ENCODE assay signal across 9 mouse cellular contexts in the genomic region with DNA sequence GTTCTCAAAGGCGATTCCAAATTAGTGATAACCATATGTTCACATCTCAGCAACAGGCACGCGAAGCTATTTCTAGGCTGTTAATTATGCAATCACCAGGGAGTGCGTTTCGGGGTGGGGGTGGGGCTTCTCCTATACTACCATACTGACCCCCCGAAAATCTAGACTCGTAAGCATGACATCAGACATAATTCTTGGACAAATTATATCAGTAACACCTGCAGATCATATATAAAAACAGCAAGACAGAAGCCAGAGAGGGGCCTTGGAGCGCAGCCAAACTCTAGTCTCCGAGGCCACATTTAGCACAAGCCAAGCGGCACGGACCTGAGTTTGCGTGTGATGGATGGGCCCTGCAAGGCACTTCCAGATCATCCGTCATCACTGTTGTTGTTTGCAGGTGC.
DNase-seq lines count a peak whose midpoint lies in the region; ATAC-seq lines count a peak whose summit lies in the region.
"Had no signal": no experiment of that assay in that cellular context is flagged by ENCODE, and none has a peak within 500 bp of the region (broad histone marks: within the 10 kb centered on the region; RNA-seq: fewer than 3 reads in every experiment).

No protein-coding gene starts in this region.

- peak overlapping the region; percentile 51; the same call in 1 of the 2 replicates for H3K27ac ChIP-seq in forebrain, embryonic 15.5 days (replicated peaks)
- no peak overlapping the region for H3K27ac ChIP-seq in forebrain, embryonic 12.5 days
- H3K27ac ChIP-seq: liver, embryonic 13.5 days had no signal

- peak; percentile 75 for ATAC-seq in forebrain, embryonic 15.5 days (replicated peaks)
- ATAC-seq in forebrain, embryonic 12.5 days (ENCODE audit: low FRiP score) = no peak
- ATAC-seq in common myeloid progenitor, adult 5-6 weeks (replicated peaks; ENCODE audit: low read depth, poor library complexity, severe bottlenecking) = peak; percentile 56; the same call in 1 of the 2 replicates
- no peak for ATAC-seq in erythroid progenitor cell, adult 5-6 weeks (replicated peaks; ENCODE audit: low FRiP score, poor library complexity, severe bottlenecking)

- no peaks in the 10 kb centered on the region for H3K27me3 ChIP-seq in forebrain, embryonic 15.5 days
- no peaks in the 10 kb centered on the region for H3K27me3 ChIP-seq in forebrain, embryonic 12.5 days
- H3K27me3 ChIP-seq: liver, embryonic 13.5 days had no signal

- H3K9me3 ChIP-seq in forebrain, embryonic 15.5 days = no peaks in the 10 kb centered on the region
- H3K9me3 ChIP-seq in forebrain, embryonic 12.5 days = no peaks in the 10 kb centered on the region
- H3K9me3 ChIP-seq: liver, embryonic 13.5 days had no signal

- WGBS in forebrain, embryonic 15.5 days = 41% methylated on average over 13 of the region's 13 CpGs
- WGBS in forebrain, embryonic 12.5 days = 66% methylated on average over 13 of the region's 13 CpGs

- H3K4me1 ChIP-seq in forebrain, embryonic 15.5 days = peaks cover 12% of the 10 kb centered on the region
- H3K4me1 ChIP-seq in forebrain, embryonic 12.5 days = no peaks in the 10 kb centered on the region
- H3K4me1 ChIP-seq: liver, embryonic 13.5 days had no signal

- intact Hi-C loops in heart, postnatal 10 days (cut with DNase I) = no loop called here
- intact Hi-C loops in left cerebral cortex, postnatal 10 days (cut with DNase I) = no loop called here

- H3K4me2 ChIP-seq in forebrain, embryonic 15.5 days (replicated peaks) = peak overlapping the region; percentile 35
- no peak overlapping the region for H3K4me2 ChIP-seq in forebrain, embryonic 12.5 days
- H3K4me2 ChIP-seq: liver, embryonic 13.5 days had no signal

- no peak overlapping the region for H3K9ac ChIP-seq in forebrain, embryonic 15.5 days (replicated peaks)
- H3K9ac ChIP-seq in forebrain, embryonic 12.5 days = no peak overlapping the region
- H3K9ac ChIP-seq: liver, embryonic 13.5 days had no signal

- DNase-seq in adrenal gland, adult (ENCODE audit: inconsistent age in 2 of 2, low spot score in 1 of 2) = peak; percentile 20 to 76
- DNase-seq in heart, postnatal 10 days = peak; percentile 60 to 63
- DNase-seq in left cerebral cortex, postnatal 10 days (ENCODE audit: extremely low spot score in 1 of 2, low spot score in 2 of 2) = peak; percentile 49 to 53
- peak; percentile 19 for DNase-seq in right cerebral cortex, postnatal 25 days
- DNase-seq: liver, embryonic 13.5 days had no signal

- H3K36me3 ChIP-seq in forebrain, embryonic 15.5 days = no peaks in the 10 kb centered on the region
- H3K36me3 ChIP-seq in forebrain, embryonic 12.5 days (replicated peaks) = no peaks in the 10 kb centered on the region
- H3K36me3 ChIP-seq: liver, embryonic 13.5 days had no signal

- no peak overlapping the region for H3K4me3 ChIP-seq in forebrain, embryonic 15.5 days
- no peak overlapping the region for H3K4me3 ChIP-seq in forebrain, embryonic 12.5 days (replicated peaks)
- H3K4me3 ChIP-seq: liver, embryonic 13.5 days had no signal

Comparison
In these comparisons a context has a peak if more than half of its experiments do, and no peak if none do; other contexts are left out.
1. ATAC-seq: peak in forebrain, embryonic 15.5 days (single experiment) and common myeloid progenitor, adult 5-6 weeks (single experiment); none in forebrain, embryonic 12.5 days (single experiment) and erythroid progenitor cell, adult 5-6 weeks (single experiment).
2. Peak in every context shown above with its lines, with median percentiles within 50 percentile points of each other: DNase-seq.